Mouse (Mus musculus): Measurements from ENCODE around the gene Gm45140. TPM values are rescaled to one million over a fixed set of nuclear protein-coding genes. Genes with fewer than 3 reads are reported as not detected.
A peak's percentile ranks its signal among the peaks of the same experiment; 100 is the strongest.

Gm45140 gene
- 1.5 and 3.5 TPM in 2 replicates for polyA plus RNA-seq (2015; fragmentation: Nextera tagmentation; extraction: Ambion mirVana)

DNA sequence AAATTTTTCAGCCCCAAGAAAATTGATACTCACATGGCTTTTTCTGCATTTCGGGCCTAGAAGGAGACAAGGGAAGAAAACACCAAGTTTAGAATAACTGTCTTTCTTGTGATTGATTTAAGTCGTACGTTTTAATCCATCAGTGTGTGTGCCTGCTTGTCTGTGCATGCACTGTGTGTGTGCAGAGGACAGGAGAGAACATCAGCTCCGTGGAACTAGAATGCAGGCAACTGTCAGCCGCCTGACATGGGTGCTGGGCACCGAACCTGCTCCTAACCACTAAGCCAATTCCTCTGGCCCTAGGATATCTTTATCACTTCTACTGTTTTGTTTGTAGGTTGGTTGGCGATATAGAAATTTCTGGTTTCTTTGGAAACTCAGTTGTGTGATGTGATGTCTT lies at the start of gene Gm45140:
Gm45140 (minus strand) TSS at position 101 of the 400 bp plus-strand sequence.
- Histone ChIP-seq H3K9me3 (ENCODE audit: control insufficient read depth, low read length) (no peaks in the 10 kb centered on the region), H3K27ac (ENCODE audit: low read length) (no peak within 1 kb of the TSS), H3K4me3 (ENCODE audit: low read length) (no peak within 1 kb of the TSS), H3K9ac (ENCODE audit: low read length) (no peak within 1 kb of the TSS), H3K4me2 (ENCODE audit: low read depth, low read length) (no peak within 1 kb of the TSS), H3K36me3 (ENCODE audit: control insufficient read depth, insufficient read depth, low read length) (peaks cover 12% of the 10 kb centered on the region), H3K4me1 (replicated peaks; ENCODE audit: control insufficient read depth, insufficient read depth, low read length) (peaks cover 7% of the 10 kb centered on the region; the same call in 1 of the 2 replicates), H3K27me3 (ENCODE audit: control insufficient read depth, insufficient read depth, low read depth, low read length) (no peaks in the 10 kb centered on the region)
- ATAC-seq (ENCODE audit: low read depth): no peak
- 89% methylated on average over 7 of the region's 7 CpGs for WGBS

DNA sequence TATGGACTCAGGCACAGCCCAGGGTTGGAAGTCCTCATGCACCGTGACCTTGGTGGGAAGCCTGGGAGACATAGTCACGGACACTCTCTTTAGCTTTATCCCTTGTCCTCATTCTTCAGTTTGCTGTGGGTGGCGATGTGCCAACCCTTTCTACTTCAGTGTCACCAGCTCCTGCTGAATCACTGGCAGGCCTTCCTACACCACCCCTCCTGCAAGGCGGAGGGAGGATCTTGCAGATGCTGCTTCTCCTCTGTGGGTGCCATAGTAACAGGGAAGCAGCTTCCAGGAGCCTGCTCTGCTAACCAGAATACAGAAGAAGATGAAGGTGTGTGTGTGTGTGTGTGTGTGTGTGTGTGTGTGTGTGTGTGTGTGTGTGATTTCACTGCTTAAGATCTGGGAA lies 47.2 kb upstream of the Gm45140 start:
- Histone ChIP-seq H3K9ac (ENCODE audit: low read length) (no peak overlapping the region), H3K36me3 (ENCODE audit: control insufficient read depth, insufficient read depth, low read length) (no peaks in the 10 kb centered on the region), H3K4me3 (ENCODE audit: low read length) (no peak overlapping the region), H3K4me1 (replicated peaks; ENCODE audit: control insufficient read depth, insufficient read depth, low read length) (peaks cover 3% of the 10 kb centered on the region), H3K9me3 (ENCODE audit: control insufficient read depth, low read length) (no peaks in the 10 kb centered on the region), H3K4me2 (ENCODE audit: low read depth, low read length) (no peak overlapping the region), H3K27ac (ENCODE audit: low read length) (no peak overlapping the region), H3K27me3 (ENCODE audit: control insufficient read depth, insufficient read depth, low read depth, low read length) (no peaks in the 10 kb centered on the region; the same call in 1 of the 2 replicates)
- WGBS: 41% methylated on average over 4 of the region's 4 CpGs
- ATAC-seq (ENCODE audit: low read depth): no peak

DNA sequence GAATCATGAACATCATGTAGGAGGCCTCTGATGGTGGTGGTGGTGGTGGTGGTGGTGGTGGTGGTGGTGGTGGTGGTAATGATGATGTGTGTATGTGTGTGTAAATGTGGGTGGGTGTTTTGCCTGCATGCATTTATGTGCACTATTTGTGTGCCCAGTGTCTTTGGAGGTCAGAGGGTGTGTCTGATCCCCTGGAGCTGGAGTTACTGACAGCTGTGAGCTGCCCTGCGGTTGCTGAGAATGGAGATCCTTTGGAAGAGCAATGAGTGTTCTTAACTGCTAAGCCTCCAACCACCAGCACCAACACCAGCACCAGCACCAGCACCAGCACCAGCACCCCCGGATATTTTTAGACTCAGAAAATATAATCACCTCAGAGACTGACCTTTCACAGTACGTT lies 46.6 kb upstream of the Gm45140 start:
- ATAC-seq (ENCODE audit: low read depth): no peak
- Histone ChIP-seq H3K4me2 (ENCODE audit: low read depth, low read length) (no peak overlapping the region), H3K9ac (ENCODE audit: low read length) (no peak overlapping the region), H3K4me3 (ENCODE audit: low read length) (no peak overlapping the region), H3K27me3 (ENCODE audit: control insufficient read depth, insufficient read depth, low read depth, low read length) (no peaks in the 10 kb centered on the region; the same call in 1 of the 2 replicates), H3K36me3 (ENCODE audit: control insufficient read depth, insufficient read depth, low read length) (no peaks in the 10 kb centered on the region), H3K9me3 (ENCODE audit: control insufficient read depth, low read length) (no peaks in the 10 kb centered on the region), H3K4me1 (replicated peaks; ENCODE audit: control insufficient read depth, insufficient read depth, low read length) (peaks cover 2% of the 10 kb centered on the region), H3K27ac (ENCODE audit: low read length) (no peak overlapping the region)
- 49% methylated on average over 3 of the region's 3 CpGs for WGBS

DNA sequence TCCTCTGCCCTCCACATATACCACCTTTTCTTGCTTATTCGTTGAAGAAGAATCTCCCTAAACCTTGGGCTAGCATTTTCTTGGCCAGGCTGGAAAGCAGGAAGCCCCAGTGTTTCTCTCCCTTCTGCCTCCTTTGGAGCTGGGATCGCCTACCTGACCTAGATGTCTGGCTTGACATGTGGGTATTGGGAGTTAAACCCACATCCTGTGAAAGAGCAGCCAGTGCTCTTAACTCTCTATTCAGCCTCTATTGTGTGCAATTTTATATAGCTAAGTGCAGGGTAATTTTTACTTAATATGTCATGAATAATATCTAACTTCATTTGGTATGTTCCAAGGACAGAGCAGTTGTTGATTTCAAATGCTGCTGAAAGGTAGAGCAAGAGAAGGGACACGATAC lies 44.0 kb upstream of the Gm45140 start:
- no peak for ATAC-seq (ENCODE audit: low read depth)
- H3K4me2 ChIP-seq (ENCODE audit: low read depth, low read length): no peak overlapping the region
- no peaks in the 10 kb centered on the region for H3K36me3 ChIP-seq (ENCODE audit: control insufficient read depth, insufficient read depth, low read length)
- H3K27me3 ChIP-seq (ENCODE audit: control insufficient read depth, insufficient read depth, low read depth, low read length): no peaks in the 10 kb centered on the region; the same call in 1 of the 2 replicates
- H3K27ac ChIP-seq (ENCODE audit: low read length): no peak overlapping the region
- H3K4me3 ChIP-seq (ENCODE audit: low read length): no peak overlapping the region
- no peaks in the 10 kb centered on the region for H3K4me1 ChIP-seq (replicated peaks; ENCODE audit: control insufficient read depth, insufficient read depth, low read length)
- WGBS: 64% methylated on average over 3 of the region's 3 CpGs
- H3K9me3 ChIP-seq (ENCODE audit: control insufficient read depth, low read length): no peaks in the 10 kb centered on the region
- no peak overlapping the region for H3K9ac ChIP-seq (ENCODE audit: low read length)

DNA sequence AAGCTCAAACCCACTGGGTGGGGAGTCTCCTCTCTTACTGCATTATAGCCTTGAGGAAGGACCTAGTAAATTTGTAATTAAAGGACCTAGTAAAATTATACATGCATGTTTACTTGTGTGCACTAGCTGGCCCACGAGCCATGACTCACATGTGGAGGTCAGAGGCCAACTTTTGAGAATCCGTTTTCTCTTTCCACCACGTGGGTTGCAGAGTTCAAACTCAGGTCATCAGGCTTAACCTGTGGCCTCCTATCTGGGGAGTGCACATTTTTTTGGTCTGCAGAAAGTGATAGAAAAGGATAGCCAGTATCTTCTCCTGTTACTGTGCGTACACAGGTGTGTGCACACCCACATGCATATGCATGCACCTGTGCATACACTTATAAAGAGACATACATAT lies 43.4 kb upstream of the Gm45140 start:
- no peaks in the 10 kb centered on the region for H3K4me1 ChIP-seq (replicated peaks; ENCODE audit: control insufficient read depth, insufficient read depth, low read length)
- no peak overlapping the region for H3K27ac ChIP-seq (ENCODE audit: low read length)
- H3K9ac ChIP-seq (ENCODE audit: low read length): no peak overlapping the region
- no peak for ATAC-seq (ENCODE audit: low read depth)
- no peaks in the 10 kb centered on the region for H3K36me3 ChIP-seq (ENCODE audit: control insufficient read depth, insufficient read depth, low read length)
- H3K4me2 ChIP-seq (ENCODE audit: low read depth, low read length): no peak overlapping the region
- H3K4me3 ChIP-seq (ENCODE audit: low read length): no peak overlapping the region
- WGBS: 16% methylated on average over 4 of the region's 4 CpGs
- H3K9me3 ChIP-seq (ENCODE audit: control insufficient read depth, low read length): peaks cover 2% of the 10 kb centered on the region; the same call in 1 of the 2 replicates
- H3K27me3 ChIP-seq (ENCODE audit: control insufficient read depth, insufficient read depth, low read depth, low read length): no peaks in the 10 kb centered on the region; the same call in 1 of the 2 replicates

DNA sequence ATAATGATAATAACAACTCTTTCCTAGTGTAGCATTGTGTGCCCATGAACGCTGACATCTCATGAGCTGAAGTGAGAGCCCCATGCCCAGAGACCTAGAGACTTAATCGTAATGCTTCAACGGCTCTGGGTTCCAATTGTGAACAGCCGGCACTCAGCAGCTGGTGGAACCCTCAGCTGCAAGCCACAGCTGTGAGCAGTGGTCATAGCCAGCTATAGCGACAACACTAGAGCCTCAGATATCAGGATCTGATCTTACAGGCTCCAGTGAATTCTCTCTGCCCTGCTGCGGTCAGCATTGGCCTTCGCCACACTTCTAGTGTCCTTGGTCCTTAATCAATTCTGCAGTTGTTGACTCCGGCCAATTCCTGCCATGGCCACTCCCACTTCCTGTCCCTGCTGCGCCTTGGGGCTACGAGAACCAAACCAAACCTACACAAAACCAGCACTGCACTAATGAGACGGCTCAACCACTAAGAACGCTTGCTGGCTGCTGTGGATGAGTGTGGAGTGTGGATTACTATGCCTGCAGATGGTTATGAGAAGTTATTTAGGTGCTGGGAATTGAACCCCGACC lies 40.6 kb upstream of the Gm45140 start:
- H3K4me2 ChIP-seq (ENCODE audit: low read depth, low read length): no peak overlapping the region
- peaks cover 3% of the 10 kb centered on the region; the same call in 1 of the 2 replicates for H3K9me3 ChIP-seq (ENCODE audit: control insufficient read depth, low read length)
- no peaks in the 10 kb centered on the region for H3K4me1 ChIP-seq (replicated peaks; ENCODE audit: control insufficient read depth, insufficient read depth, low read length)
- no peak overlapping the region for H3K9ac ChIP-seq (ENCODE audit: low read length)
- 63% methylated on average over 13 of the region's 13 CpGs for WGBS
- H3K36me3 ChIP-seq (ENCODE audit: control insufficient read depth, insufficient read depth, low read length): no peaks in the 10 kb centered on the region
- no peaks in the 10 kb centered on the region; the same call in 1 of the 2 replicates for H3K27me3 ChIP-seq (ENCODE audit: control insufficient read depth, insufficient read depth, low read depth, low read length)
- H3K27ac ChIP-seq (ENCODE audit: low read length): 0 out of 2 replicates have a peak overlapping the region, but pooled peaks have one; percentile 12
- no peak overlapping the region for H3K4me3 ChIP-seq (ENCODE audit: low read length)
- peak; percentile 41; the same call in 1 of the 2 replicates for ATAC-seq (ENCODE audit: low read depth)

DNA sequence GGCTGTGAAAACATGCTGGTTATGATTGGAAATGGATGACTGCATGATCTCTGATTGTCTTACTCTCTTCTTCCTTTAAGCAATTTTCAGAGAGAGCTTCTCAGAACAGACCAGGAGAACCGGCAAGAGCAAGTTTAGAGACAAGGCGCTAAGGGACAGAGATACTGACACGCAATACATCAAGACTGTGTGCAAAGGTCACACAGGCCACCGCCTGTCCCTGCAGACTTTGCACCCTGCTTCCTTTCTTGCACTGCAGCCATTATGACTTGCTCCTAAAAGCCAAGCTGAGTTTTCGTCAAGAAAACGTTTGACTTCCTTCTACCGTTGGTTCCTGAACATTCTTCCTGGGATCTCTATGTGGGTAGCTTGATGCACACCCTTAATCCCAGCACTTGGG lies 40.0 kb upstream of the Gm45140 start:
- no peak overlapping the region for H3K27ac ChIP-seq (ENCODE audit: low read length)
- no peak overlapping the region for H3K4me3 ChIP-seq (ENCODE audit: low read length)
- no peaks in the 10 kb centered on the region; the same call in 1 of the 2 replicates for H3K27me3 ChIP-seq (ENCODE audit: control insufficient read depth, insufficient read depth, low read depth, low read length)
- ATAC-seq (ENCODE audit: low read depth): no peak
- peaks cover 3% of the 10 kb centered on the region; the same call in 1 of the 2 replicates for H3K9me3 ChIP-seq (ENCODE audit: control insufficient read depth, low read length)
- H3K4me2 ChIP-seq (ENCODE audit: low read depth, low read length): no peak overlapping the region
- WGBS: 77% methylated on average over 7 of the region's 7 CpGs
- H3K4me1 ChIP-seq (replicated peaks; ENCODE audit: control insufficient read depth, insufficient read depth, low read length): no peaks in the 10 kb centered on the region
- no peaks in the 10 kb centered on the region for H3K36me3 ChIP-seq (ENCODE audit: control insufficient read depth, insufficient read depth, low read length)
- no peak overlapping the region for H3K9ac ChIP-seq (ENCODE audit: low read length)

DNA sequence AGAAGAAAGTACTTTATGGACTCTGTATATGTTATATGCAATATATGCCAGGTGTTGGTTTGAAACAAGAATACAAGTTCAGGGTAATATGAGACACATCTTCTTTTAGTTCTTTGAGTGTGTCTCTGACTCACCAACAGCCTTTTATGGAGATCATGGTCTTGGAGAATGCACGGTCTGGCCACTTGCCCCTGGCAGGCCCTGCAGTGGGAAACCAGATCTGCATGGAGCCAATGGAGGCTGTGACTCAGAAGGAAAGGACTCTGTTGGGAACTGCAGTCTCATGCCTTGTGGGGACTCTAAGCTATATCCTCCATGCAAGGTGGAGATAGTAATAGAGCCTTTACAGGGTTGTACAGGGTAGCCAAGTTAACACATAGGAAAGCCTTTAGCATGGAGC lies 39.5 kb upstream of the Gm45140 start:
- H3K4me3 ChIP-seq (ENCODE audit: low read length): no peak overlapping the region
- no peak for ATAC-seq (ENCODE audit: low read depth)
- WGBS: 67% methylated on average over 1 of the region's 1 CpGs

DNA sequence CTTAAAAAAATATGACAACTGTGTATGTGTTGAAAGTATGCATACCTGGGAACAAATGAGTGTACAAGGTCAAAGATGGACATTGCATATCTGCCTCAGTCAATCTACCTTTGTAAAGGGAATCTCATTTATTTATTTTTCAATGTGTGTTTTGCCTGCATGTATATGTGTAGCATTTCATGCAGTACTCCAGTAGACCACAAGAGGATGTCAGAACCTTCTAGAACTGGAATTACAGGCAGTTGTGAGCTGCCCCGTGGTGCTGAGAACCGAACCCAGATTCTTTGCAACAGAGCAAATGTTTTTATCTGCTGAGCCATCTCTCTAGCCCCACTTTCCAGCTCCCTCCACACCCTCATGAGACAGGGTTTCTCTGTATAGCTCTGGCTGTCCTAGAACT lies 38.4 kb upstream of the Gm45140 start:
- H3K9me3 ChIP-seq (ENCODE audit: control insufficient read depth, low read length): peaks cover 3% of the 10 kb centered on the region; the same call in 1 of the 2 replicates
- no peak overlapping the region for H3K27ac ChIP-seq (ENCODE audit: low read length)
- H3K9ac ChIP-seq (ENCODE audit: low read length): no peak overlapping the region
- no peaks in the 10 kb centered on the region for H3K4me1 ChIP-seq (replicated peaks; ENCODE audit: control insufficient read depth, insufficient read depth, low read length)
- no peak for ATAC-seq (ENCODE audit: low read depth)
- no peak overlapping the region for H3K4me3 ChIP-seq (ENCODE audit: low read length)
- no peaks in the 10 kb centered on the region; the same call in 1 of the 2 replicates for H3K27me3 ChIP-seq (ENCODE audit: control insufficient read depth, insufficient read depth, low read depth, low read length)
- WGBS: 84% methylated on average over 2 of the region's 2 CpGs
- H3K36me3 ChIP-seq (ENCODE audit: control insufficient read depth, insufficient read depth, low read length): no peaks in the 10 kb centered on the region
- no peak overlapping the region for H3K4me2 ChIP-seq (ENCODE audit: low read depth, low read length)

More for the DNA sequence above, 39.5 kb upstream of the Gm45140 start:
- H3K9me3 ChIP-seq (ENCODE audit: control insufficient read depth, low read length): peaks cover 3% of the 10 kb centered on the region; the same call in 1 of the 2 replicates
- H3K36me3 ChIP-seq (ENCODE audit: control insufficient read depth, insufficient read depth, low read length): no peaks in the 10 kb centered on the region
- no peaks in the 10 kb centered on the region; the same call in 1 of the 2 replicates for H3K27me3 ChIP-seq (ENCODE audit: control insufficient read depth, insufficient read depth, low read depth, low read length)
- H3K4me2 ChIP-seq (ENCODE audit: low read depth, low read length): no peak overlapping the region
- no peaks in the 10 kb centered on the region for H3K4me1 ChIP-seq (replicated peaks; ENCODE audit: control insufficient read depth, insufficient read depth, low read length)
- H3K27ac ChIP-seq (ENCODE audit: low read length): no peak overlapping the region
- no peak overlapping the region for H3K9ac ChIP-seq (ENCODE audit: low read length)
